Mouse (Mus musculus) stomach, postnatal 0 days (tissue): ENCODE results near the gene Lingo1. TPM values are rescaled to one million over a fixed set of nuclear protein-coding genes. Genes with fewer than 3 reads are reported as not detected.

Experiments
- ATAC-seq: fragments of 200-750 bp; cut with Nextera tagmentation; 2 replicates; pipeline ENCODE4 v1.8.0; 2017; ENCODE audit not compliant: low FRiP score, low TSS enrichment
- DNase-seq: peaks from one replicate; pipeline ENCODE4 v3.0.0-alpha.2; 2016; ENCODE audit warnings: low spot score
- H3K27ac ChIP-seq: fragments of 300-500 bp; sonication (generic); replicated peaks from 2 replicates; pipeline ENCODE4 v1.5.1; 2014; ENCODE audit warnings: mild to moderate bottlenecking, control low read depth
- H3K27me3 ChIP-seq: fragments of 300-500 bp; sonication (generic); 2 replicates; pipeline ENCODE4 v1.6.1; 2014; ENCODE audit warnings: low read length; ENCODE audit not compliant: control insufficient read depth, insufficient read depth
- H3K36me3 ChIP-seq: fragments of 300-500 bp; sonication (generic); 2 replicates; pipeline ENCODE4 v1.6.1; 2014; ENCODE audit warnings: low read length, mixed read lengths; ENCODE audit not compliant: control insufficient read depth, insufficient read depth
- H3K4me1 ChIP-seq: fragments of 300-500 bp; sonication (generic); replicated peaks from 2 replicates; pipeline ENCODE4 v1.6.1; 2014; ENCODE audit warnings: antibody characterized with exemption; ENCODE audit not compliant: control insufficient read depth, insufficient read depth
- H3K4me2 ChIP-seq: fragments of 300-500 bp; sonication (generic); replicated peaks from 2 replicates; pipeline ENCODE4 v1.6.1; 2014; ENCODE audit warnings: low read depth, mild to moderate bottlenecking, control low read depth, moderate library complexity
- H3K4me3 ChIP-seq: fragments of 300-500 bp; sonication (generic); 2 replicates; pipeline ENCODE4 v1.5.1; 2014; ENCODE audit warnings: low read depth, low read length, control low read depth
- H3K9ac ChIP-seq: fragments of 300-500 bp; sonication (generic); 2 replicates; pipeline ENCODE4 v1.6.1; 2014; ENCODE audit warnings: mild to moderate bottlenecking, low read length, control low read depth, mixed read lengths
- H3K9me3 ChIP-seq: fragments of 300-500 bp; sonication (generic); 2 replicates; pipeline ENCODE4 v1.6.1; 2016; ENCODE audit warnings: low read length; ENCODE audit not compliant: control insufficient read depth
- CTCF ChIP-seq: IDR thresholded peaks from 2 replicates; pipeline ENCODE4 v1.5.1; 2016; ENCODE audit warnings: antibody characterized with exemption, low read depth, mild to moderate bottlenecking, moderate library complexity
- EP300 ChIP-seq: optimal IDR thresholded peaks from 2 replicates; pipeline ENCODE3; 2016; ENCODE audit warnings: antibody characterized with exemption
- WGBS: fragments of 180-500 bp; shearing (Covaris S2); extraction: QIAGEN DNeasy Blood & Tissue Kit; methylation state at CpG from one replicate; pipeline ENCODE4 v1.1.7; 2014; 5-methylcytosine and 5-hydroxymethylcytosine counted together
- polyA plus RNA-seq: library from polyadenylated mRNA; unstranded; fragments of >200 nt; fragmentation: Nextera tagmentation; extraction: Ambion mirVana; gene quantifications from 2 replicates; pipeline ENCODE4 v1.2.1, GENCODE M21; 2015

The Lingo1 gene
- polyA plus RNA-seq, 1 experiment from 2014 or later = 0.99 TPM

DNA sequence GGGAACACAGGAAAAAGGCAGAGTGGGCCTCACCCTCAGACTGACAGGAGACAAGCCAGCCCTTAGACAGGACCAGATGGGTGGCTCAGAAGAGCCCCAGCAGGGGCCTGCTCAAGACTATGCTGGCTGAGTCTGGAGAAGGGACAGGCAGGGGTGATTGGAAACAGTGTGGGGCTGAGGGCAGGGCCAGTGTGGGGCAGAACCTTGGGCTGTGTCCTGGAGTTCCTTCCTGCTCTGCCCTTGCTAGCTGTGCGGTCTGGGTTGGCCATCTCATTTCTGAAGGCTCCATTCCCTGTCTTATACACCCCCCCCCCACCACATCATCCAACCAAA lies 109.2 kb downstream of the Lingo1 start:
- Histone ChIP-seq H3K36me3 (no peaks in the 10 kb centered on the region), H3K27me3 (no peaks in the 10 kb centered on the region), H3K4me2 (no peak overlapping the region; the same call in 1 of the 2 replicates), H3K4me1 (no peaks in the 10 kb centered on the region; the same call in 1 of the 2 replicates), H3K9ac (no peak overlapping the region), H3K27ac (no peak overlapping the region), H3K9me3 (no peaks in the 10 kb centered on the region), H3K4me3 (no peak overlapping the region)
- no peak; the same call in 1 of the 2 replicates for ATAC-seq
- 80% methylated on average over 1 of the region's 1 CpGs for WGBS
- no peak for DNase-seq
- TF ChIP-seq EP300 (no peak), CTCF (no peak)

DNA sequence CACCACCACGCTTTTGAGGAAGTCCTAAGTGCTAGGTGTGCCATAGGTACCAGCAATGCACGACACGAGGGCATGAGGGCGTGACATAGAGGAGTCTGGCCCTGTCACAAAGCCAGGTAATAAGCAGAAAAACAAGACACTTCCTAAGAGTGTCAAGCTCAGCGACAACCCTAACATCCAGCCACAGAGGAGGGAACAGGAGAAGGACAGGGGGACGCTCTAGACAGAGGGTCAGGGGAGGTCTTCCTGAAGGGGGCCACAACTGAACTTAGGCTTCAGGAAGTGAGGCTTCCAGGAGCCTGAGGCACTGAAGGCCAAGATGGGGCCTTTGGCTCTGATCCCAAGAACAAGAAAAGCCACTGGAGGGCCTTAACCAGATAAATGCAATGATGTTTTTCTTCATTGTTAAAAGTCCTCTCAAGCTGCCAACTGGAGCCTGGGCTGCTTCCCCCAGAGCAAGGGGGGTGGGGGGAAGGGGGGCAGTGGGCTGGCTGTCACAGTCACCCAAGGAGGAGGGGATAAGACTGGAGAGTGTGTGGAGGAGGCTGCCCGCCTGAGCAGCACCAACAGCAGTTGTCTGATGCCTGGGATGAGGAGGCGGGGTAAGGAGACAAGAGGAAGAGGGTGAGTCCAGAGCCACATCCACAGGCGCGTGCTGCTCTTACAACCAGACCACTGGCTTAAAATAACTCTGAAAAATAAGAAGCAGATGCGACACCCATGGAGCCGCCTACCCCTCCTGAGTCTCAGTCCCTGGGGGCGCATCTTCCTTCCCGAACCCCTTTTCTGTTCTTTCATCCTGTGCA lies 109.7 kb downstream of the Lingo1 start:
- Histone ChIP-seq H3K4me1 (no peaks in the 10 kb centered on the region; the same call in 1 of the 2 replicates), H3K4me3 (no peak overlapping the region), H3K27ac (no peak overlapping the region), H3K9ac (no peak overlapping the region), H3K9me3 (no peaks in the 10 kb centered on the region), H3K4me2 (no peak overlapping the region; the same call in 1 of the 2 replicates), H3K36me3 (no peaks in the 10 kb centered on the region), H3K27me3 (no peaks in the 10 kb centered on the region)
- no peak for TF ChIP-seq CTCF
- TF ChIP-seq EP300 = no peak
- ATAC-seq = peak; percentile 43
- peak; percentile 24 for DNase-seq
- WGBS = 57% methylated on average over 14 of the region's 14 CpGs

DNA sequence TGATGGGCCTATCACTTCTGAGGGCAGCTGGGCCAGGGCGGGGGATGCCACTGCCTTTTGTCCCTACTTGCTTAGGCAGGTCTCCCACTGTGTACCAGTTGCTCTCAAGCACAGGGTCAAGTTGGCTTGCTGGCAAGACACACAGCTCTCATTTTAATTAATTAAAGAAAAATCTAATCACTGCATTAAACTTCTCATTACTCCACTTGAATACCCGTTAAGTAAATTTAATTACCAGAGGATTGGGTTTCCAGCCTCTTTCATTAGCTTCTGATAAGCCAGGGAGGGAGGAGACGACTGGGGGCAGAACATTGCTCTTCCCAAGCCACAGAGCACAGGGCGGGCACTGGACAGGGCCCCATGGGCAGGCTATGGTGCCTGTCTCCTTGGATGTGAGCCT lies 113.4 kb downstream of the Lingo1 start:
- Histone ChIP-seq H3K4me2 (no peak overlapping the region), H3K4me1 (no peaks in the 10 kb centered on the region; the same call in 1 of the 2 replicates), H3K9me3 (no peaks in the 10 kb centered on the region), H3K27me3 (no peaks in the 10 kb centered on the region), H3K36me3 (no peaks in the 10 kb centered on the region), H3K9ac (no peak overlapping the region), H3K4me3 (no peak overlapping the region), H3K27ac (no peak overlapping the region)
- ATAC-seq (no peak), DNase-seq (no peak)
- TF ChIP-seq CTCF = no peak
- no peak for TF ChIP-seq EP300
- 49% methylated on average over 4 of the region's 4 CpGs for WGBS

DNA sequence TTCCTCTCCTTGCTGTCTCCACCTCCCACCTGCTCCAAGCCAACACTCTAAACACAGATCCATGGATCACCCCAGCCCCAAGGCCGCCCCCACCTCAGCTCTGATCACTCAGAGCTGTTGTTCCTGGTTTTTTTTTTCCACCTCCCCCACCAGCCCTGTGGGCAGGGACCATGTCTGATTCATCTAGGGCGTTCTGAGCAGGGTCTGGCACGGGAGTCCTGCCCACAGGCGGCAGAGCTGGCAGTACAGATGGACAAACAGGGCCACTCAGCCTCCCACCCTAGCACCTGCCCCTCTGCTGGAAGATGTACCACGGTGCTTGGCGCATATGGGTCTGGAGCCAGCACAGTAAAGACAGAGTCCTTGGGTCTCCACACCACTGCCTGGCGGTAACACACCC lies 114.3 kb downstream of the Lingo1 start:
- no peak overlapping the region for H3K27ac ChIP-seq
- H3K9ac ChIP-seq = no peak overlapping the region
- DNase-seq (no peak), ATAC-seq (no peak)
- H3K27me3 ChIP-seq = no peaks in the 10 kb centered on the region
- H3K36me3 ChIP-seq = no peaks in the 10 kb centered on the region
- H3K4me3 ChIP-seq = no peak overlapping the region
- no peak overlapping the region for H3K4me2 ChIP-seq
- H3K9me3 ChIP-seq = no peaks in the 10 kb centered on the region
- H3K4me1 ChIP-seq = no peaks in the 10 kb centered on the region; the same call in 1 of the 2 replicates
- 77% methylated on average over 7 of the region's 7 CpGs for WGBS
- TF ChIP-seq CTCF = no peak
- no peak for TF ChIP-seq EP300

DNA sequence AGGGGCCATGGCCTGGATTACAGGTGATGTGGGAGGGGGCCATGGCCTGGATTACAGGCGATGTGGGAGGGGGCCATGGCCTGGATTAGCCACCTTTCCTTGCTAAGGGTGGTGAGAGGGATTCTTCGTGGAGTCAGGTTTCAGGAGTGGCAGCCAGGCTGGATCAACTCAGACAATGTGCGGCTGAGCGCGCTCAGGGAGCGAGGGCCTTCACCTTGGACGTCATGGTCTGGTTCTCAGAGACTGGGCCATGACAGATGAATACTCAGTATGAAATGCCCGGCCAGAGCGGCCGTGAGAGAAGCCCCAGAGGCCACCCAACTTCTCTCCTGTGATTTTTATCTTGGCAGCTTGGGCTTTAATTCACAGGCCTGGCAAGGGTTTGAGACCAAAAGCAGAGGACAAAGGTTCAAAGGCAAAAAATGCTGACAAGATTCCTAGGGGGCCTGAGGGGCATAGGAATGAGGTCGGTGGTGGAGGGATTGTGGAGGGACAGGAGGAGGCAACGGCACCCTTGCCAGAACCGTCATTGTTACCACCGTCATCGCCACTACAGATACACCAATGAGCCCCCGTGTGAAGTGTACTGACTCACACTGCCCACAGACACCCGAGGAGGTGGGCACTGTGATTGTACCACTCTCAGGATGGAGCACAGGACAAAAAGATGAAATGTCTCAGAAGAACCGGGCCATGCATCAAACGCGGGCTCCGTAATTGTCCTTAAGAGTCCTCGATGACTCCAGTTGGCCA lies 117.2 kb downstream of the Lingo1 start:
- Histone ChIP-seq H3K9me3 (no peaks in the 10 kb centered on the region), H3K9ac (no peak overlapping the region), H3K27me3 (no peaks in the 10 kb centered on the region), H3K4me2 (no peak overlapping the region), H3K4me1 (no peaks in the 10 kb centered on the region), H3K27ac (no peak overlapping the region), H3K4me3 (no peak overlapping the region), H3K36me3 (no peaks in the 10 kb centered on the region)
- ATAC-seq (no peak), DNase-seq (no peak)
- TF ChIP-seq CTCF = no peak
- TF ChIP-seq EP300 = no peak
- 88% methylated on average over 22 of the region's 22 CpGs for WGBS

DNA sequence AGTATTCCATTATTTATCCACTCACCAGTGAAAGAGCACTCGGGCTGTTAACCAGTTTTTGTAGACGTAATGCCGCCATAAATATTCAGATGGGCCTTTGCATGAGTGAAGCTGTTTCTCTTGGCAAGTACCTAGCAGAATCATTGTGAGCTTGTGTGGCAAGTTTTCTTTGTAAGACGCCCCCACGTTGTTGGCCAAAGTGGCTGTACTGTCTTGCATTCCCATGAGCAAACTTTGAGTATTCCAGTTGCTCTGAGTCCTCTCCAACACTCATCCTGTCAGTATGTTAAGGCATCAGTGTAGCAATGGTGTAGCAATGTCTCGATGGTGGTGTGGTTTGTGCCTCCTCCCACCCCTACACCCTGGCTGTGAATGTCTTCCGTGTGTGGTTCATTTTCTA lies 120.6 kb downstream of the Lingo1 start:
- no peak overlapping the region for H3K9ac ChIP-seq
- TF ChIP-seq EP300 (no peak), CTCF (no peak)
- WGBS = 93% methylated on average over 7 of the region's 7 CpGs
- DNase-seq = no peak
- no peaks in the 10 kb centered on the region for H3K4me1 ChIP-seq
- no peak for ATAC-seq
- no peak overlapping the region for H3K27ac ChIP-seq
- no peaks in the 10 kb centered on the region for H3K9me3 ChIP-seq
- H3K4me3 ChIP-seq = no peak overlapping the region
- no peaks in the 10 kb centered on the region for H3K36me3 ChIP-seq
- H3K27me3 ChIP-seq = no peaks in the 10 kb centered on the region
- H3K4me2 ChIP-seq = no peak overlapping the region
